Mouse (Mus musculus) lung, postnatal 0 days (tissue): ENCODE results near the gene Fbxl17.

Experiments
- CTCF ChIP-seq: IDR thresholded peaks from 2 replicates; pipeline ENCODE4 v1.5.1; 2016; ENCODE audit warnings: antibody characterized with exemption, mild to moderate bottlenecking
- EP300 ChIP-seq: IDR thresholded peaks from 2 replicates; pipeline ENCODE4 v1.6.1; 2016; ENCODE audit warnings: antibody characterized with exemption, mild to moderate bottlenecking, control low read depth

- no peak for TF ChIP-seq CTCF
- TF ChIP-seq EP300: no peak
Observed at GRCm38 (mm10) chr17:63029105-63029504, 470.7 kb downstream of the Fbxl17 start.
